Mouse (Mus musculus) WW6 (cell line): ENCODE data around the gene Setd1b.

Experiments
- DNase-seq: peaks from one replicate; pipeline ENCODE4 v3.0.0-alpha.2; 2013; ENCODE audit warnings: low read depth, low spot score

Gene Setd1b

DNA sequence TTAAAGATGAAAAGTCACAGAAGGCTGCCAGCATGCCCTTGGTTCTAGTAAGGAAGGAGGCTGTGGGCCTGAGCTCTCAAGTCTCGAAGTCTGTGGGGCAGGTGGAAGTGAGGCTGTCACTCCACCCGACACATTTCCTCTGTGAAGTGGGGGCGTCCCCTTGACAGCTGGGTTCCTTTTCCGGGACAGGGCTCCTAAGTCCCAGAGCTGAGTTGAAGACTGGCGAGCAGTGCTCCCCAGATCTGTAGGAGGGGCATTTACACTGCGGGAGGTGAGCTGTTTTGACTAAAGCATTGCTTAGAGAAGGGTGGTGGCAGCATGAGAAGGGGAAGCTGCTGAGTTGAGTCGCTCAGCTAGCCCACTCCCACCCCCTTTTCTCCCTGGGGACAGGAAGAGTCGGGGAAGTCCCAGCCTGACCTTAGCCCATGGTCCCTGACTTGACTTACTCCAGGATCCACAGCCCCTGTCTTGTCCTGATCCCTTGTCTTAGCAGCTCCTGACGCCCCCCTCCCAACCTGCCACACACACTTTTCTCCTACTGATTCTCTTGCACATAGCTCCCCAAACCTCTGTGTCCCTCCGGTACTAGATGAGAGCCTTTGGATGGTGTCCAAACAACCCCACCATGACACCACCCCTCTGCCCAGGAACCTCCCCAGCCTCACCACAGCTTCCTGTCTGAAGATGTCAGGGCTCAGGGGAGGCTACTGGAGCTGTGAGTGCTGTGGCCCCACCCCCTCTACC is 13.4 kb upstream of the Setd1b start:
- no peak for DNase-seq

DNA sequence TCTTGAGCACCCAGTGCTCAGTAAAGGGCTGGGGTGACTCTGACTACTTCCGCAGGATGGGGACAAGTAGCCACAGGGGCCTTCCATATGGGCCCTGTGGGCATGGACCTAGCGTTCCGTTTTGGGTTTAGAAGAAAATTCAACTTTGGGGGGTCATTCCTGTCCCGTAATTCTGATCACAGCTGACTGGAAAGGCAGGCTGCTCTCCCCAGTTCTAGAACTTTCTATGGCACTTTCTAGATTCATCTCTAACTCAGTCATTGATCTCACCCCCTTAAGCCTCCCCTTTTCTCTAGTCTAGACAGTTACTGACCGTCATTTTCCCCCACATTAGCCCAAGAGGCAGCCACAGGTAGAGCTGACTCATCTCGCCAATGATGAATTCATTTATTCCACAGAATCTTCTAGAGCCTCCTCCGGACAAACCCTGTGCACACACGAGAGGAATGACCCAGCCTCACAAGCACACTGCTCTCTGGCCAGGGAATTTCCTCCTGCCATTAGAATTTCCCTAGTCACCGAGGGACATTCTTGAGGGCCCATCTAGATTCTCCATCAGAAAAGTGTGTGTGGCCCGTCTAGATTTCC is 12.7 kb upstream of the Setd1b start:
- no peak for DNase-seq

GRCm38 (mm10) chr5:123130030-123130813 is 11.8 kb upstream of the Setd1b start:
- no peak for DNase-seq

DNA sequence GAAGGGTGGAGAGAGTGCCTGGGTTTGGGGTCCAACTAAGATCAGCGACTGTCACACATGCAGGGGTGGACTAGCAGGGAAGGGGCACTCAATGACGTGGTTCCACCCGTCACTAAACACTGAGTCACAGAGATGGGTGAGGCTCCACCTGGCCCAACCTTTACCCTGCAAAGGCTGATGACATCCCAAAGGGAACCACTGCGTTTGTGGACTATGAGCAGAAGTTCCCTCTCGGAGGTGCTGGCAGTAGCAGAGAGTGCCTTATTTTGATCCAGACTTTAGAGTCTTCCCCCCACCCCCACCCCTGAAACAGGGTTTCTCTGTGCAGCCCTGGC is 11.2 kb upstream of the Setd1b start:
- no peak for DNase-seq

- no peak for DNase-seq
Observed at GRCm38 (mm10) chr5:123132308-123133071, 9.5 kb upstream of the Setd1b start, which contains the start of gene Rhof. Rhof (minus strand) TSS chr5:123132692.

DNA sequence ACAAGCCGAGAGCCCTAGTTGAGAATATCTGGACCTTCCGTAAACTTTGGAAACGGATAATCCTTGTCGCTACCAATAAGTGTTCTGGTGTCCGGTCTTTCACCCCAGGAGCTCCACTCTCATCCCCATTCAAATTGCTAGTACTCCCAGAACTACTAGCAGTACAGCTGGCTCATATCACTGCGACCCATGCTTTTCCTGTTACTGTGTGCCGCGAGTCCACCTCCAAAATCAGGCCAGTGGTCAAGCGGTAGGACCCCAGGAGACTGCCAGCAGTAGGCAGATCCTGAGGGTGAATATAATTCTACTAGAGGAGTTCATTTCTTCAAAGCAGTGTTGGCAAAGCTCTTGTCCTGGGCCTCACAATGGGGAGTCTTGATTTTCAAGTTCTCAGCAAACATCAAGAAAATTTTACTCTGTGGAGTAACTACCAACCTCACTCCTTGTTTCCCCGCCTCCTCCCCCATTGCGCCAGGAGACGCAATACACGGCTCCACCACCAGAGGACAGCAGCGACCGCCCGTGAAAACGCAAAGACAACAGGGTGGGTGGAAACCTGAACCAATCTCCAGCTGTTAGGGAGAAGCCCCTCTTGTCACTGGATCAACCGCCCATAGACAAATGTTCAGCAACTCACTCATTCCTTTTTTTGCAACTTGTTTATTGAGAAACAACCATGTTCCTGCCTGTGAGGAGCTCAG is 8.8 kb upstream of the Setd1b start:
- DNase-seq: no peak

DNA sequence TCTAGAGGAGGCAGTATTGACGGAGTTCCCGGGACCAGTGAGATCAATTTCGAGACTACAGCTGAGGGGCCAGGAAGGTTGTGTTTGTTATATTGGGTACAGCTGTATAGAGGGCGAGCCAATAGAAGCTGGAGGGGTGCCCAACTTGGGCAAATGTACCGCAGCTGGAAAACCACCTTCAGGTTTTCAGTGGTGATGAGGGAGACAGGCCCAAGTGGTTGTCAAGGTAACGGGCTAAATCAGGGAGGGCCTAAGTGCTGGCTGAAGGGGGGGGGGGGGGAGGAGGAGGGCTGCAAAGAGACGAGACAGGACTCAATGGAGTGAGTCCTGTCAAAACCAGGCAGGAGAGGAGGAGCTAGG is 8.2 kb upstream of the Setd1b start:
- no peak for DNase-seq

DNA sequence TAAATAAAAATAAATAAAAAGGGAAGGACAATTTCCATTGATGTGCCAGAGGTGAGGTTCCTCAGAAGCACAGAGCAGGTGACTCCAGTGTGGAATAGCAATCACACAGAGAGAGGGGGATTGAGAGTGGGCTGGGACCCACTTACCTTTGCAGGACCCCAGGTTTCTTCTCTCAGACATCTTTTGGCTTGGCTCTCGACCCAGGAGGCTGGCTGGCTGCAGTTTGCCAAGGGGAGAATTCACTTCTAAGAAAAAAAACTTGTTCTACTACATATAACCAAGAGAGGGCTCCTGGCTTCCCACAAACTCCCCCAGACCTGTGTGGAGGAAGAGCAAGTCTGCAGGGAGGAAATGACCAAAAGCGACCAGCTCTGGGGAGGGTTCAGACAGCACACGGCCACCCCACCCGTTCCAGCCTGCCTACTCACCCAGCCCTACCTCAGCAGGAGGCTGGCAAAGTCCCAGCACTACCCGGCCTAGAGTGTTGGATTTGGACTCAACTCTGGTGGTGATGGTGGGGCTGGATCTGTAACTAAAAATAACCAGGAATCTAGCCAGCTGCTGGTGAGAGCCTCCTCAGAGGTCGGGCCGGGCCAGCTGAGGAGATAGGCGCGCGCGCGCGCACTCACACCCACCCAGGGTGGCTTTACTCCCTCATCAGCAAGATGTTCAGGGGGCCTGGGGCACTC is 7.7 kb upstream of the Setd1b start:
- no peak for DNase-seq

DNA sequence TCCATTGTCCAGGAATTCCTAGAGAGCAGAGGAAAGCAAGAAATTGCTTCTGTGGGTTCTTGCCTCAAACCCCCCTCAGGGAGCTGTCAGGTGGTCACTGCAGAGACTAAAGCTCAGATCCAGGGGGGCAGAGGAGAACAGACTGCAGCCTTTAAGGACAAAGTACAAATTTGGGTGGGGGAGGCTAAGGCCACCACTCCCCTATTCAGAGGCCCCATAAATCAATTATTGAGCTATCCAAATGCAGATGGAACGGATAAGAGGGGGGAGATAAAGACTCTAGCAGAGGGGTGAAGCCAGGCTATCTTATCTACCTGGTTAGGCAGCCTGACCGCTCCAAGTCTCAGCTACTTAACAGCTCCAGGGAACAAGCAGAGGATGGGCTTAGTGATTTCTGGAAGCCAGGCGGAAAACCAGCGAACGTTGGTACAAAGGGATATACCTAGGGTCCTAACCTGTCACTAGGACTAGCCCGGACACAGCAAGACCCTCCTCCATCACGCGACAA is 7.1 kb upstream of the Setd1b start:
- no peak for DNase-seq

- DNase-seq: no peak
Observed at GRCm38 (mm10) chr5:123135471-123136360, 6.3 kb upstream of the Setd1b start.

- DNase-seq: no peak
Observed at GRCm38 (mm10) chr5:123136361-123137043, 5.5 kb upstream of the Setd1b start.

- no peak for DNase-seq
Observed at GRCm38 (mm10) chr5:123137044-123137909, 4.7 kb upstream of the Setd1b start.

DNA sequence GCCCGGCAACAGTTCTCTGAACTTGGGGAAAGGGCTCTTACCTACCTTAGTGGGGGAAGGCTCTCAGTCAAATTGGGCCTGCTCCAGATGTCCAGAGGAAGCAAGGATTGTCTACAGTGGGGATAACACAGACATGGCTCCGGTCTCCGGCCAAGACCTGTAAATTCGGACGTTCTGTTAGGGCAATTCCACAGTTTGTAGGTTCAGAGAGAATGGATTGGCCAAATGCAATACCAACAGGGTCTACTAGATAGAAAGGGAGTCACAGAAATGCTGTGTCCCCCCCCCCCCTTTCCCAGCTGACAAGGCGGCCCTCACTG is 4.1 kb upstream of the Setd1b start:
- no peak for DNase-seq

- no peak for DNase-seq
Observed at GRCm38 (mm10) chr5:123138230-123138911, 3.6 kb upstream of the Setd1b start.

DNA sequence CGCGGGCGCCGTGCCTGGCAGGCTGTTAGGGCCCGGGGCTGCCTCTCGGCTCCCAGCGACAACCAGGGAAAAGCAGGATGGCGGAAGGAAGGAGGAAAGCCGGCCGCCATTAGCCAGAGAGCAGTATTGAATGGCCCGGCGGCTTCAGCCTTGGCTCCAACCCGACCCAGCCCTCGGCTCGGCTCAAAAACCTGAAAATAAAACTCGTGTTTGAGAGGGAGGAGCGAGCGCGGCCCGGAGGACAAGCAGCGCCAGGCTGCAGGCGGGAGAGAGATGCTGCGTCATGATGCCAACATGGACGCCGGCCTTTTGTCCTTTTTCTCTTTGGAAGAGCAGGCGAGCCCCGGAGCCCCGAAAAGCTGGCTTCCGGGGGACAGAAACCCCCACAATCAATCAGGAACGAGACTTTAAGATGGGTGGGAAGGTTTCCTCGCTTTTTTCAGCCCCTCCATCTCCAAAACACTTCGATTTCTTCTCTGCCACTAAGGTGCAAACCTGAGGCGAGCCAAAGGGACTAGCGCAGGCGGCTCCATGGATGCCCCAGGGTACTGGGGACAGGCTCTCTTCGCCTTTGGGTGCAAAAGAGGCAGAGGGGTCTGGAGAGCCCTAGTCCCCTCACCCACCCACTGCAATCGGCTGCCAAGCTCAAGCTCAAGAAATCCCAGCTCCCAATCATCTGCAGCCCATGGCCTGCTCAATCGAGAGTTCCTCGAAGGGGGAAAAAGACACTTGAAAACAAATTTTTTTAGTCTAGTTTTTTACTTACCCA is 2.9 kb upstream of the Setd1b start:
- DNase-seq: no peak

- no peak for DNase-seq
Observed at GRCm38 (mm10) chr5:123139722-123140627, 2.0 kb upstream of the Setd1b start.
